Mouse (Mus musculus): Measurements from ENCODE around the gene St8sia1. TPM values are rescaled to one million over a fixed set of nuclear protein-coding genes. Genes with fewer than 3 reads are reported as not detected.

St8sia1 gene
- total RNA-seq (2023), result 105 TPM

DNA sequence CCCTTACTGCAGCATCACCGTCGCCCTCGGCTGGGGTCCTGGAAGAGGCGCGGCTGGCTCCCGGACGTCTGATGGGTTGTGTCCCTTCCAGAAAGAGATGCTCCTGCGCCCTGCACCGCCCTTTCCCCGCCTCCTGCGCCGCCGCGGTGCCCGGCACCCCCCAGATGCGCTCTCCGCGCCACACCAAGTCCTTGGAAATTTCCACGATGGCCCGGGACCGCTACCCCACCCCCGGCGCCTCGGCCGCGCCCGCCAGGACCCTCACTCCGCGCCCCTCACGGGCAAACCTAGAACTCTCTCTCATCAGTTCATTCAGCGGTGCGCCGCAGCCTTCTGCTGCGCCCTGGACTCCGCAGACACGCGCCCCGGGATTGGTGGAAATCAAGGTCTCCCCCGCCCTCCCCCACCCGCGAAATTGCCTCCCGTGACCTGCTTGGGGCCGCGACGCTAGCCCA, at the start of gene St8sia1:
St8sia1 (minus strand) TSS at position 377 of the 455 bp plus-strand sequence.

DNA sequence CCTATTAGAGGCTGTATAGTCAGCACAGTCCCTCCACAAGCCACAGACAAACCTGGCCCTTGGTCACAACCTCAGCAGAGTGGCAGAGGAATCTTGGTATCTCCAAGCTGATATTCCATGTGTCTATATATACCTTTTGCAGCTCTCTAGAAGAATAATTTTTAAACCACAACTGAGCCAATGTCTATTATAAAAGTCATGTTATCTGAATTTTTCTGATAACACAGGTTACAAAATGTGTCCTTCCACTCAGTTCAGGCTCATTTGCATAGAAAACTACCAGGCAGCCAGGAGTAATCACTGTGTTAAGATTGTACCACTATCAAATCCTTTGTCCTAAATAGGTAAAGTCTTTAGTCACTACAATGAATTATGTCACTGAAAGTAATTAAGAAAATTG, 159.8 kb downstream of the St8sia1 start, which contains the start of gene Sult6b2:
Sult6b2 (minus strand) TSS at position 101 of the 400 bp plus-strand sequence.

Other genes with a start within 250 kb of the St8sia1 start
- gene Cmas, start 207.8 kb downstream of the St8sia1 start, total RNA-seq (2023), result 73.4 TPM
- gene Sult6b2, start 159.9 kb downstream of the St8sia1 start, total RNA-seq (2023), result 0.92 TPM
- gene C2cd5, start 135.7 kb upstream of the St8sia1 start, total RNA-seq (2023), result 77.5 TPM
- gene Etnk1, start 202.8 kb upstream of the St8sia1 start, total RNA-seq (2023), result 91.2 TPM

Data from CD4-positive naive resting alpha-beta T cell, adult 57 days (primary cell).